Mouse (Mus musculus) v-Abl transformed pro-B cells (cell line): ENCODE measurements around the gene Kdm2b.

ENCODE experiments used
- in situ Hi-C, 2 experiments: fragments of 400-800 bp; cut with MboI; formaldehyde crosslinking; loops; one replicate each; pipeline ENCODE4 v1.15.1; 2025; ENCODE audit not compliant: unreplicated experiment in 2 of 2

Kdm2b gene

DNA sequence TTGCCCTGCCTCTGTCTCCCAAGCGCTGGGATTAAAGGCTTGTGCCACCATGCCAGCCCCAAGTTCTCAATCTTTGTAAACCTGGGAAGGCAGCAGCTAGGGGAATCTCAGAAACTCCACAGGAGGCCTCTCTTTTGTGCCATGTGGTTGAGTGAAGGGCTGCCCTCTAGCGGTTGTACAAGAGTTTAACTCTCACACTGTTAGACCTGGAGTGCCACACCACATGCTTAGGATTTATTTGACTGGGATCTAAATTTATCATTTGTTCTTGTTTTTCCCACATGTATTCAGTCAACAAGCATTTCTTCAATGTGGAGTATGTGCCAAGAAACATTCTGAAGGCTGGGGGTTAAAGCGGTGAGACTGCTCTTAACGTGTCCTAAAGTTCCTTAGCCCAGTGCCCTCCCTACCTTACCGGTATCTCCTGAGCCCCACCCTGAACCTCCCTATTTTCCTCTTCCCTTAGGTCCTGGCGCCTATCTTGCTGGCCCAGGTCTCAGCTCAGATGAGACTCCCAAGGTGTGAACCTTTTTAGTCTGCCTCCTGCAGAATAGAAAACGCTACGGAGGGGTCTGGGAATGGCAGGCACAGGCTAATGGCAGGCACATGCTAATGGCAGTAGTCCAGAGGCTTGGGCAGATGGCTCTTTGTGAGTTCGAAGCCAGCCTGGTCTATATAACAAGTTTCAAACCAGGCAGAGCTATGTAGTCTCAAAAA lies 24.1 kb upstream of the Kdm2b start:
- in situ Hi-C loops = loop anchor here (5.0 kb wide), 2 partner anchors 46 to 86 kb away; no protein-coding TSS in a partner anchor

DNA sequence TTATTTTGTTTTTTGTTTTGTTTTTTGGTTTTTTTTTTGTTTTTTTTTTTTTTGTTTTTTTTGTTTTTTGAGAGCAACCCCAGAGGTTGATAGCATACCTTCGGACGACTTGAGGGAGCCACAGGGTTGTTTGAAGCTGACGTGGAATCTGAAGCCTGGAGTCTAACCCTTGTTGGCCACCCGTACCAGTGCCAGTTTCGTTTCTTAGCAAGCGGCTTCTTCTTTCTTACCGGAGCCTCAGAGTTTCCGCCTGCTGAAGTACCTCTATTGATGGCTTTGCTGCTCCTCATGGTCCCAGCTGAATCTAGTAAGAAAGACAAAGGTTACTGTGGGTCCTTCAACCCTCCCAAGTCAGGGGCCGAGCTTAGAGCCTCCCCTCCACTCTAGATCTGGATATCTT lies 22.1 kb upstream of the Kdm2b start:
- in situ Hi-C loops = loop anchor here (5.0 kb wide), 2 partner anchors 44 to 84 kb away; no protein-coding TSS in a partner anchor

DNA sequence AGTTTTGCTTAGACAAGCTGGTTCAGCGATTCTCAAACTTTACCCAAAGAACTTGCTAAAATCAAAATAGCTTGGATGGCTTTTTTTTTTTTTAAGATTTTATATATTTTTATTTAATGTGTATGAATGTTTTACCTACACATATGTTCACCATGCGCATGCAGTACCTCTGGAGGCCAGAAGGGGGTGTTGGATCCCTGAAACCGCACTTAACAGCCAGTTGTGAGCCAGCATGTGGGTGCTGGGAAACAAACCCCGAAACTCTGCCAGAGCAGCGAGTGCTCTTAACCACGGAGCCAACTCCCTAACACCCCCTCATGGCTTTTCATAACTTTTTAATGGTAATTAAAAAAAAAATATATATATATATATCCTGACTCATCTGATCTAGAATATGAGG lies 21.2 kb upstream of the Kdm2b start:
- in situ Hi-C loops = loop anchor here (5.0 kb wide), 2 partner anchors 44 to 84 kb away; no protein-coding TSS in a partner anchor

DNA sequence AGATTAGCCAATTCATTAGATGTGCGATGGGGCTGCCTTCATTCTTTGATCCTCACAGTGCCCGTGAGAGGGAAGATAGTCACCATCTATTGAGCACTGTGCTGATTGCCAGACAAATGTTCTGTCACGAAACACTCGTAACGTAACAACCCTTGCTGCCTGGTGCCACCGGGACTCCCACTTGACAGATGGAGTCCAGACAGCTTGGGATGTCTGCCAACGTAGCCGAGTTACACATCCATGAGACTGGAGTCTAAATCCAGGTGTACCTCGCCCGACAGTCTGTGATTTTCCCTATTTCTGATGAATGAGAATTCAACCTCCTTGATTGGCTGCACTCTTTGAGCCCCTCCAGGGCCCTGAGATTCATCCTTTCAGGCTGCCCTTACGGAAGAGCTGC lies 20.2 kb upstream of the Kdm2b start:
- in situ Hi-C loops = loop anchor here (5.0 kb wide), 2 partner anchors 43 to 83 kb away; no protein-coding TSS in a partner anchor

DNA sequence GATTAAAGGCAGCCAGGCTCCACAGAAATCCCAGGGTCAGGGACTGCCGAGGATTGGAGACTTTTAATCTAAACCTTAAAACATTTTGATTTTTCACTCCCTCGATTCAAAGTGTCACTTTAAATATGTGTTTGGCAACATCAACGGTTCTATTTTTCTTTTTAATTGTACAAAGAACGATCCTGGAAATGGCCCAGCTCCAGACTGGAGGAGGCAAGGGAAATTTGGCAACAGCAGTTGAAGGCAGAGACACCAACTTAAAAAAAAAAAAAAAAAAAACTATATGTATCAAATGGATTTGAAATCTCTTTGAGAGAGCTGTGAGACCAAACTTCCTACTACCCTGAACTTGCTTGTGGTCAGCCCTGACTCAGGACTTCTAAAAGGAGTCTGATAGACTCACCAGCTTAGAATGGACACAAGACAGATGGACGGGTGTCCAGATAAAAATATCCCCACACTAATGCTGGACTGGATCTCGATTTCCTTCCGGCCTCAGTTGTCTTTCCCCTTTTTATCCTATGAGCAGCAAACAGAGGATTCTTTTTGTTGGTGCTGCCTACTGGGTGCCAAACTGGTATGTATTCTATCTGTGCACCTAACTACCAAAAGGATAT lies 19.4 kb upstream of the Kdm2b start:
- in situ Hi-C loops = loop anchor here in 1 of 2 experiments (5.0 kb wide), 1 partner anchor 42 kb away; no protein-coding TSS in a partner anchor

DNA sequence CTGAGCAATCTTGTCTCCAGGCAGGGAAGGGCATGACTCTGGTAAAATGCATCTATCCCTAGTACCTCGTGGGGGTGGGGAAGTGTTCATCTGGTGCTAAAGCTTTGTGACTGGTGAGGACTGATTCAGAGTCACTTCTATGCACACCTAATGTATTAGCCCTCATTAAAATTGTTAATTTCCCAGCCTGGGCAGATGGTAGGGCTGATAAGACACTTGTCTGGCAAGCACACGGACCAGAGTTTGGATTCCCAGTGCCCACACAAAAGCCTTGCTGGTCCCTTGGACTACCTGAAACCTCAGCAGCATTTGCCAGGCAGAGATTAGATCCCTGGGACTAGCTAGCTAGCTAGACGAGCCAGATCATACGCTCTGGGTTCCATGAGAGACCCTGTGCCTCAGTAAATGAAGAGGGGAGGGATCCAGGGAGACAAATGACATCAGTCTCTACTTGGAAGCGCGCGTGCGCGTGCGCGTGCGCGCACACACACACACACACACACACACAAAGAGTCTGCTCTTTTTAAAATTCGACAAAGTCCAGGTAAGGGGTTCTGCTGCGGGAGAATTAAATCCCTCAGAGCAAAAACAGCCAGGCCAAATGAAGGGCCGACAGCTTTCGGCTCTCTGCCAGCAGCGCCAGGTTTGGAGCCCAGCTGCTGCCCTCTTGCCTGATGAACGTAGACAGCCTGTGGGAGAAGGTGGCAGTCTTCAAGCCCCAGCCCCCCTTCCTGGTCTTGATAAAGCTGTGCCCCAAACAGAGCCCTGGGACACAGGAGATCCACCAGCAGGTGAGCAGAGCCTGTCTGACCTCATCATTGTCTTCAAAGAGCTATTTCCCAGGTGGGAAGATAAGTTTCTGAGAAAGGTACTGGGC lies 16.3 kb upstream of the Kdm2b start:
- in situ Hi-C loops = loop anchor here in 1 of 2 experiments (5.0 kb wide), 1 partner anchor 39 kb away; no protein-coding TSS in a partner anchor

DNA sequence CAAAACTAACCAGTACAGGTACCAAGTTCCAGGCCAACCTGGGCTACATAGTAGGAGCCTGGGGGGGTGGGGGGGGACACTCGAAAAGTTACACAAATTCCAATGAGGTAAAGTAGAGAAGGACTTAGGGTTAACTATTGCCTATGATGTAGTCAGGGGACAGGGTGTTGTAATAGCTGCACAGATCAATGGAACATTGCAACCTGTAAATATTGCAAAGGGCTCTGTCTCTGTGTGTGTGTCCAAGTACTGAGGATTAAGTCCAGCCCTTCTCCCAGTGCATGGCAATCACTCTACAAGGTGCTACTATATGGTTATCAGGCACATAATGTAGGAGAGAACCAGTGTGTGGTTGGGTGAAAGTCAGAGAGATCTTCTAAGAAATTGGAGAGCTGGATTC lies 11.3 kb upstream of the Kdm2b start:
- in situ Hi-C loops = no loop called here

DNA sequence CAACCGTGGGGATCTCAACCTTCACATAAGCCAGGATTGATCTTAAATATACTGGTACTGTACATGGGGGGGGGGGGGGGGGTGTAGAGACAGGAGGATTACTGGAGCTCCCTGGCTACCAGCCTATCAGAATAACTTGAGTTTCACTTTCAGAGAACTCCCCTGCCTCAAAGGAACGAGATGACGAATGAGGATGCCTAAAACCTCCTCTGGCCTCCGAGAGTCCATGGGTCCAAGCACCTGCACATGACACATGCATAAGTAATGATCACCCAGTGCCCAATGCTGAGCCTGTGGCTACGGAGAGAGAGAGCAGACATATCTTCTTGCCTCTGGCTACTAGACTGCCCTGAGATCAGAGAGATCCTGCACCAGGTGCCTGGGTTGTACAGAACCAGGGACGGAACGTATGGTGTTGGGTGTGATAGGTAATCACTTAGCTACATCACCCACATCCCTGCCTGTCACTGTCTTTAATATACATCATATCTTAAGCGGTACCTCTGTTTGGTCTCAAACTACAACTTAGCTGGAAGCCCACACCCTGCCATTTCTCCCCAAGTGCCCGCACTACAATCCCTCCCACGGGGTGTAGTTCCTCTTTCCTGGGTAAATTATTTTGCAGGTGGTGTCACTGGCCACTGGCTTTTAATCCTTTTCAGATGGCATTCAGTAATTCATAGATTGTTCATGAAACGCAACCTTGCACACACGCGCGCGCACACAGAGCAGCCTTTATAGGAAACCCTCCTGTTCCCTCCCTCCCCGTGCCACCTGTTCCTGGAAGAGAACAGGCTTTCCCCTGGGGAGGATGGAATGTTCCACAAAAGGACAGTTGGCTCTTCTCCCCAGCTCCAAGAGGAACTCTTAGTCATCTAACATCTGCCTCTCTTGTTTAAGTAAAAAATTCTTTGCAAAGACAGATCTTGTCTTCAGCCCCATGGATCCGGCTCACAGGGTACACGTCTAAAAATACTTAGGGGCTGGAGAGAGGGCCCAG lies 7.9 kb upstream of the Kdm2b start:
- in situ Hi-C loops = no loop called here

DNA sequence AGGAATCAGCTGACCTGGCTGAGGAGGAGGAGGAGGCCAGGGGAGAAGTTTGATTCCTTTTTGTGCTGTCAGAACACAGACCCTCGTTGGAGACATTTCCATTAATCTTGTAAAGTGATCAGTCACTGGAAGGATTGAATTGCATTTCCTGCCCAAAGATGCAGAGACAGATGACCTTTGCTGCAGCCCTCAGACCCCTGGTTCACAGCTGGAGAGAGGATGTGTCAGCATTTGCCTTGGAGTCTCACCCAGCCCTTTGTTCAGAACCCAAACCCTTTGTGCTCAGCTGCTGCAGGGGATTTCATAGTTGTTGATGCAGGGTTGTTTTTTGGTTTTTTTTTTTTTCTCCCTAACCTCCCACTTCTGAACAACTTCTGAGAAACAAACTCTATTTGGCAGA lies 5.3 kb upstream of the Kdm2b start:
- in situ Hi-C loops = no loop called here

DNA sequence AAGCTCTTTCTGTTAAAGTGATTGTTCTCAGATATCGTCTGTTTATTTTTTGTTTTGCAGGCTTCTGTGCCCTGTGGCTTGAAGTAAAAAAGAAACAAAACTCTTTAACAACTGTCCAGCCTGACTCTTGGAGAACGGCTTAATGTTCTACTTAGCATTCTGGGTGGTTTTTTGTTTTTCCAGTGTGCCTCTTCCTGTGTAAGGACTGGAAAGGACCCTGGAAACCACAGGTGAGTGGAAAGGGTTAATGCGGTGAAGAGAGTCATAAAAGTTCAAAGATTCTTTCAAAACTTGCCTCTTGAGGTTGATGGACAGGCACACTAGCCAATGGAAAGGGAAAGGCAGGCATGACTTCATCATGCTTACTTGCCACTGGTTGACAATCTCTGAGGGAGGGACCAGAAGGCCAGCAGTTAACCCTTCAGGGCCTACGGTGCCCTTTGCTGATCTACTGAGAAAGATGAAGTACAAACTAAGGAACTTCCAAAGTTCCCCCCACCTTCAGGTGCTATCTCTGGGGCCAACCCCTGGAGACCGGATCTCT lies 4.8 kb upstream of the Kdm2b start:
- in situ Hi-C loops = no loop called here

DNA sequence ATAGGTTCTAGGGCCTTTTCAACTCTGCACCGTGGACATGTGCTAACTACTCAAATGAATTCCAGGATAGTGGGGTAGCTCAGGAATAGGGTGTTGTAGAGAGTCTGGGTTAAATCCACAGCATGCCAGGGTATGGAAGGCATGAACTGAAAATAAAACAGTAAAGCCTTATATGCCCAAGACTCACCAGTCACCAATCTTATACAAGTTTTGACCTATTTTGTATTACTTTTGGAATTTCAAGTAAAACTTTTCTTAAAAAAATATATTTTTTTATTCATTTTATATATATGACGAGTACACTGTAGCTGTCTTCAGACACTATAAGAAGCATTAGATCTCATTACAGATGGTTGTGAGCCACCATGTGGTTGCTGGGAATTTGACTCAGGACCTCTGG lies 4.2 kb upstream of the Kdm2b start:
- in situ Hi-C loops = no loop called here

DNA sequence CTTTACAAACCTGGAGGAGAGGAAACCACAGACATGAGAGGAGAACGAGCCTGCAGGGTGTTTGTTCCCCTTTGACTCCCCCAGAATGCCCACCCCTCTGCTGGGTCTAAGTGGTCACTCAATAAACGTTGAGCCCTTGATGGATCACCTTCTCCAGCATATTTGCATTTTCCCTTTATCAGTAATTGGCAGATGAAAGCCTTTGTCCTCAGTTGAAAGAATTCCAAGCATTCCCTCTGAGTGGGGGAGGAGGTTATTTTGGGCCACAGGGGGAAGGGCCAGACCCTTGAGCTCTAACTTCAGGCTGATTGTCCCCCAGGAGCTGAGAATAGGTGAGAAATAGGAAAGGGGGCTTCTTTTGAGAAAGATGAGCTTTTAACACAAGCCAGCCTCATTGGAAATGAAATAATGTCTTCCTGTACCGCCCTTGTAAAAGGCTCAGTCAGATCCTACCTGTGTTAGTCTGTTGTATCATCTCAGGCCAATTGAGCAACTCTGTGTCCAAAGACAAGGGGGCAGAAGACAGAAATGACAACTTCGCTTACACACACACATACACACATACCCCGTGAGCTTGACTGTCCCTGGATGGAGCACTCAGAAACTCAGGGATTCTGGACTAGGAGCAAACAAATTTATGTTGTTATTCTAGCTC lies 1.9 kb upstream of the Kdm2b start:
- in situ Hi-C loops = no loop called here

DNA sequence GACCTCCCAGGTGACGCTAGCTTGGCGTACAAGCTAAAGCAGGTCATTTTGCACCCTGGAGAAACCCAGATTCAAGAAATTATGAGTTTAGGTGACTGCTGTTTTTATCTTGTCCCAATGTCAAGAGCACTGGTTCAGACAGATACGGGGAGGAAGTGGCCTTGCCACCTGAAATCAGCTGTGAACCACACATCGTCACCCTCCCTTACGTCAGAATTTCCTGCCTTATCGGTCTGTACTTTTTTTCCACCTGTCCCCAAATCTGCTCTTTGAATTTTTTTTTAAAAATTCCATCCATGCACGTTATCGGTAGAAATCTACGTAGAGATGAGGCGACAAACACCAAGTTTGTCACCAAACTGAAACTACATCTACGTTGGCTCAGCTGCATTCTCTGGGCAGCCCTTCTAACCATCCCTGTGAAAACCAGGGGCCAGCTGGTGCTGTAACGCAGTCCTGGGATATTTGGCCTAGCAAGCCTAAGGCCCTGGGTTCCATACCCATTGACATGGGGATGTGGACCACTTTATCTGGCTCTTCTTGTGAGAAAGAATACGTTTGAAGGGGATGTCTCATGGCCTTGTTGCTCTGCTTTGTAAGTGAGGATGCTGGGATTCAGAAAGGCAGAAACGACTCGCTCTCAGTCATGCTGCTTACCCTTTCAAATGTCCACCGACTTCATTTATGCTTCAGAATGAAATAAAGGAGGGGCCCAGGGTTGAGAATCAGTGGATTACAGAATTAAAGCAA lies 963 bp upstream of the Kdm2b start:
- in situ Hi-C loops = no loop called here

DNA sequence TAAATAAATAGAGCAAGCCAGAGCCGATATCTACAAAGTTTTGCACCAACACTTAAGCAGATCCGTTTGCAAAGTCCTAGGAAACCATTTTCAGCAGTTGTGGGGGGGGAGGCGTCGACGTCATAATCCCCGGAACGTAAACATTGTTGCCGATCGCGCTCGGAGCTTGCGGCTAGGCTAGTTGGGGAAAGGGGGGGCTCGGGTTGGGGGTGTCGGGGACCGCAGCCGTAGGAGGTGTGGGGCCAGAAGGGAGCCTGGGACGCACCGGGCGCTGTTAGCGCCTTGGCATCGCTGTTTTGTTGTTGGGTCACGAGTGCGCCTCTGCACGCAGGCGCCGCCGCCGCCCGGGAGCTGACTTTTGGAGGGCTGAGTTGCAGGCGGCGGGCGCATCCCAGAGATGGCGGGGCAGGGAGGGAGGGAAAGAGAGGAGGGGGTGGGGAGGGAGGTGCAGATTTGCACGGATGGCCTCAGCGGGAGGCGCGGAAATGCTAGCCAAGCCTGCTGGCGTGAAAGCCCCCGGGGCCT lies 560 bp downstream of the Kdm2b start:
- in situ Hi-C loops = no loop called here

DNA sequence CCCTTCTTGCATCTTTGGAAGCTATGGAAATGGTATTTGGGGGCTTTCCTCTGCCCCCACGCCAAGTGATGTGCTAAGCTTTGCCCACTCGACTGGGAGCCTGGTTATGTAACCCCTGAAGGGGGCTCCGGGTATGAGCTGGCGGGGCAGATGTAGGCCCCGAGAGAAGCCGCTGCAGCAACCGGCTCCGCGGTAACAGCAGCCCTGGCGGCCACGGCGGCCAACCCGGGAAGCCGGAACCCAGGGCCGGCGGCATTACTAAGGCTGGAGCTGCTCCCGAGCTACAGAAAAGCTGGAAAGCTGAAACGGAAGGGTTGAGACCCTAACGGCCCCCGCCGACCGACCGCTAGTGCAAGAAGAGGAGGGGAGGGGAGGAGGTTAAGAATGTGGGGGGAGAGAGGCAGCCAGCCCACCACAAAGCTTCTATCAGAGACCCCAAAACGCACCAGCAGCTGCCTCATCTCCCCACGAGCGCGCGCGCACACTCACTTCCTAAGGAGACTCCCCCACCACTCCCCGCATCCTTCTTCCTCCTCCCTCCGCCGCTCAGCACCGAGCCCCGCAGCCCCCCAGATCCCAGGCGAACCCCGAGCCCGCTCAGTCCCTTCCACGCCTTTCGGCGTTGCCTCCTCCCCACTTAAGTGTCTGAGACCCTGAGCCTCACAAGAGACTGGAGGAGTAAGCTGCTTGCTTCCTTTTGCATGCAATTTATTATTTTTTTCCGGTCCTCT lies 1.4 kb downstream of the Kdm2b start:
- in situ Hi-C loops = no loop called here

DNA sequence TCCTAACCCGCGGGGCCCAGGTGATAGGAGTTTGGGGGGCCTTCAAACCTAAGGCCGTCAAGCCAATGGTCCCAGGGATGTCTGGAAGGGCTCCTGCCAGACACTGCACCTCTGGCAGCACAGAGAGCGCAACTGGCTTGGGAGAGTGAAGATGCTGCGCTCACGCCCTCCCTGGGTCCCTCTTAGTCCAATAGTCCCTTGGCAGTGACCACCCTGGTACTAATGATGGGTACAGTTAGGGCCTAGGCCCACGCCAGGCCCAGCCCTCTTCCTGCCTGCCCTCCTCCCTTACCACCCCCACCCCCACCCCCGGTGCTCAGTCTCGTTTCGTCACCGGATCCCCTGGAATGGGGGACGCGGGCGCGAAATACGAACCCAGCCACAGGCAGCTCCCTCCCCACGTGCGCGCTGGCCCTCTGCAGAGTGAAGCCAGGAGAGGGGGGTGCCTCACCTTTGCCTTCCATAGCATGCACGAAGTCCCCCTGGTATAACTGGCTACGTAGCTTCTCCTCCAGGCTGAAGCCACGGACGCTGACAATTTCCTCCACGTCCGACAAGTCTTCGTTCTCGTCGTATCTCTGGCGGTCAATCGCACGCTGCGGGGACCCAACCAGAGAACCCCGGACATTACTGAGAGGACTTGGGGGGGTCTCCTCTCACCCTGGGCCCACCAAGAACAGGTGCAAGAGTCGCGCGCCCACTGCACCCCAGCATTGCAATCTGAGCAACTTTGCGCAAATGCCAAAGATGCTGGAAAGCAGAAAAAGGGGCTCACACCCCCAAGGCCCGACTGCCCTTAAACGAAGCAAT lies 2.2 kb downstream of the Kdm2b start:
- in situ Hi-C loops = no loop called here

DNA sequence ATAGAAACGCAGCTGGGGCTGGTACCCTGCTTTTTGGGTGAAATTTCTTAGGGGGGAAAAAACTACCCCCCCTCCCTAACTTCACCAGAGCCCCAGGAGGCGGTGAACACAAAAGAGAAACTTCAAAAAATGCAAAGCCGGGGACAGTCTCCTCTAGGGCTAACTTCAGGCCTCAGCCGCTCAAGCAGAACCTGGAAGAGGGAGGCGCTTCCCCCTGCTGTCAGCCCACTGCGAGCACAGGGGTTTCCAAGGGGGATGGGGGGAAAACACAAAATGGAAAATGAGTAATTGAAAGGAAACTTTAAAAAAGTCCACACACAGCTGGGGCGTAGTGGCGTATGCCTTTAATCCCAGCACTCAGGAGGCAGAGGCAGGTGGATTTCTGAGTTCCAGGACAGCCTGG lies 3.5 kb downstream of the Kdm2b start:
- in situ Hi-C loops = no loop called here
